Mouse (Mus musculus) forebrain, embryonic 16.5 days (tissue): ENCODE data around the gene Tnip2. TPM values are rescaled to one million over a fixed set of nuclear protein-coding genes. Genes with fewer than 3 reads are reported as not detected.

Experiments
- ATAC-seq: fragments of 200-750 bp; cut with Nextera tagmentation; 2 replicates; pipeline ENCODE4 v1.8.0; 2017; ENCODE audit warnings: mild to moderate bottlenecking, moderate library complexity
- H3K27ac ChIP-seq: fragments of 300-500 bp; sonication (generic); 2 replicates; pipeline ENCODE4 v1.5.1; 2014; ENCODE audit warnings: low read length, control low read depth
- H3K27me3 ChIP-seq: fragments of 300-500 bp; sonication (generic); replicated peaks from 2 replicates; pipeline ENCODE4 v1.6.1; 2014; ENCODE audit warnings: low read length; ENCODE audit not compliant: control insufficient read depth, insufficient read depth
- H3K36me3 ChIP-seq: fragments of 300-500 bp; sonication (generic); 2 replicates; pipeline ENCODE4 v1.6.1; 2014; ENCODE audit not compliant: control insufficient read depth, insufficient read depth
- H3K4me1 ChIP-seq: fragments of 300-500 bp; sonication (generic); replicated peaks from 2 replicates; pipeline ENCODE4 v1.6.1; 2014; ENCODE audit warnings: low read length; ENCODE audit not compliant: control insufficient read depth, insufficient read depth
- H3K4me2 ChIP-seq: fragments of 300-500 bp; sonication (generic); 2 replicates; pipeline ENCODE4 v1.6.1; 2014; ENCODE audit warnings: mild to moderate bottlenecking, low read length, control low read depth
- H3K4me3 ChIP-seq: fragments of 300-500 bp; sonication (generic); replicated peaks from 2 replicates; pipeline ENCODE4 v1.5.1; 2014; ENCODE audit warnings: mild to moderate bottlenecking, low read length, control low read depth
- H3K9ac ChIP-seq: fragments of 300-500 bp; sonication (generic); replicated peaks from 2 replicates; pipeline ENCODE4 v1.6.1; 2014; ENCODE audit warnings: low read depth, low read length, control low read depth
- H3K9me3 ChIP-seq: fragments of 300-500 bp; sonication (generic); 2 replicates; pipeline ENCODE4 v1.6.1; 2016; ENCODE audit warnings: low read length; ENCODE audit not compliant: control insufficient read depth
- WGBS: fragments of 180-500 bp; shearing (Covaris S2); extraction: QIAGEN DNeasy Blood & Tissue Kit; methylation state at CpG from one replicate; pipeline ENCODE4 v1.1.7; 2014; 5-methylcytosine and 5-hydroxymethylcytosine counted together
- polyA plus RNA-seq: library from polyadenylated mRNA; unstranded; fragments of >200 nt; fragmentation: Nextera tagmentation; extraction: Ambion mirVana; gene quantifications from 2 replicates; pipeline ENCODE4 v1.2.1, GENCODE M21; 2015

Tnip2 gene
- polyA plus RNA-seq, 1 experiment from 2014 or later, result 8.7 TPM

DNA sequence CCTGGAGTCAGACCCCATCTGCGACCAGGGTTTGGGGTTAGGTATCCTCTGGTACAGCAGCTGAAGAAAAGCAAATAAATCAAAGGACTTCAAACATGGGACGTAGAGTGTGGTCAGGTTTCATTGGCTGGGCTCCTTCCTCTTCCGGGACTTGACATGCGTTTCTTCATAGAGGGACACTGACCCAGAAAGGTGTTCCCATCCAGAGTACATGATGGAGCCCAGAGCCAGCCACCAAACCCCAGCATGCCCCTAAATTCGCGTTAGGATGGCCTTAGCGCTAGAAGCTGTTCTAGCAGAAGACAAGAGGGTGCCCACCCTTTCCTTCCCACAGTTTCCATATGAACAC is 401 bp upstream of the Tnip2 start:
- no peaks in the 10 kb centered on the region for H3K36me3 ChIP-seq
- peak; percentile 14; the same call in 1 of the 2 replicates for ATAC-seq
- peak overlapping the region; percentile 29; the same call in 1 of the 2 replicates for H3K9ac ChIP-seq
- H3K27ac ChIP-seq, result no peak overlapping the region
- peaks cover 13% of the 10 kb centered on the region; the same call in 1 of the 2 replicates for H3K4me1 ChIP-seq
- WGBS, result 27% methylated on average over 7 of the region's 7 CpGs
- H3K27me3 ChIP-seq, result no peaks in the 10 kb centered on the region; the same call in 1 of the 2 replicates
- peak overlapping the region; percentile 65 for H3K4me3 ChIP-seq
- no peaks in the 10 kb centered on the region for H3K9me3 ChIP-seq
- peak overlapping the region; percentile 97 for H3K4me2 ChIP-seq

DNA sequence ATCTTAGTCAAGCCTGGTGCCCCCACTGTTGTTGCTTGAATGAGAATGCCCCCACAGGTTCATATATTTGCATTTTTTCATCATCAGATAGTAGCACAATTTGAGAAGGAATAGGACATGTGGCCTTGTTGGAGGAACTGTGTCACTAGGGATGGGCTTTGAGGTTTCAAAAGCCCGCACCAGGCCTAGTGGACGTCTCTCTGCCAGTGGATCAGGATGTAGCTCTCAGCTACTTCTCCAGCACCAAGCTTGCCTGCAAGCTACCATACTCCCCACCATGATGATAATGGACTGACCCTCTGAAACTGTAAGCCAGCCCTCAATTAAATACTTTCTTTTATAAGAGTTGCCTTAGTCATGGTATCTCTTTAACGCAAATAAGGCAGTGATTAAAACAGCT is 1.3 kb downstream of the Tnip2 start:
- ATAC-seq, result no peak
- no peak overlapping the region for H3K4me3 ChIP-seq
- H3K36me3 ChIP-seq, result no peaks in the 10 kb centered on the region
- no peak overlapping the region for H3K4me2 ChIP-seq
- no peaks in the 10 kb centered on the region for H3K9me3 ChIP-seq
- H3K9ac ChIP-seq, result no peak overlapping the region
- no peak overlapping the region for H3K27ac ChIP-seq
- peaks cover 13% of the 10 kb centered on the region; the same call in 1 of the 2 replicates for H3K4me1 ChIP-seq
- H3K27me3 ChIP-seq, result no peaks in the 10 kb centered on the region; the same call in 1 of the 2 replicates
- WGBS, result 88% methylated on average over 3 of the region's 3 CpGs

DNA sequence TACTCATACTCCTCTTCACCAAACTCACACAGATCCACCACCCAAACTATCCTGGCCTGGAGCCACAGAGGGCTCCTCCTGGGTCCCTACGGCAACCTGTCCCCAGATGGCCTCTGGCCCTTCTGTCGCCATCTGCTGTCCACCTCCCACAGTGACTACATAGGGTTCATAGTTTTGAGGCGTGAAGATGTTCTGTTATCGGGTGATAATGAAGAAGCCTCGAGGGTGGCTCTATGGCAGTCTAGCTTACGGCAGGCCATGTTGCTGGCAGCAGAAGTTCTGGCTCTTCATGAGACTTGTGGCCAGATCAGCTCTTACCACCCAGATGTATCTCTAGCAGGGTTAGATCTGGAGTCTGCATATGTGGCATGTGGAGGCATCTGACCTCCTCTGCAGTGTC is 11.0 kb downstream of the Tnip2 start:
- no peak for ATAC-seq
- Histone ChIP-seq H3K36me3 (no peaks in the 10 kb centered on the region), H3K4me1 (no peaks in the 10 kb centered on the region), H3K9me3 (no peaks in the 10 kb centered on the region), H3K4me2 (no peak overlapping the region), H3K27ac (no peak overlapping the region), H3K9ac (no peak overlapping the region), H3K4me3 (no peak overlapping the region), H3K27me3 (no peaks in the 10 kb centered on the region)
- 81% methylated on average over 6 of the region's 6 CpGs for WGBS

DNA sequence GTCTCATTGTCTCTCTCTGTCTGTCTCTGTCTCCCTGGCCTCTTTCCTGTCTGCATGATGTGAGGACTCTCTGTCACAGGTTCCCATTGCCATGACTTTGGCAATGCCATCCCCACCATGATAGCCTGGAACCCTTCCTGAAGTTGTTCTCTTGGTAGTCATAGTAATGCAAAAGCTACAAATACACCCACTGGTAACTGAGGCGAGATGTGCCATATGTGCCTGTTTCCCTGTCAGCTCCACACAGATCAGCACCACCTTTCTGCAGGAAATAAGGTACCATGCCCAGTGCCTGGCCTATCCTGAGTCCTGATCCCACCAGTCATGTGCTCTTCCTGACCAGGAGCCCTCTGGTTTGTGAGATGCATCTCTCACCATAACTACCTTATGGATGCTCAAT is 11.4 kb downstream of the Tnip2 start:
- no peaks in the 10 kb centered on the region for H3K27me3 ChIP-seq
- H3K4me3 ChIP-seq, result no peak overlapping the region
- no peaks in the 10 kb centered on the region for H3K9me3 ChIP-seq
- no peak overlapping the region for H3K4me2 ChIP-seq
- H3K9ac ChIP-seq, result no peak overlapping the region
- H3K4me1 ChIP-seq, result no peaks in the 10 kb centered on the region
- WGBS, result 84% methylated on average over 1 of the region's 1 CpGs
- no peak for ATAC-seq
- no peak overlapping the region for H3K27ac ChIP-seq
- no peaks in the 10 kb centered on the region for H3K36me3 ChIP-seq

DNA sequence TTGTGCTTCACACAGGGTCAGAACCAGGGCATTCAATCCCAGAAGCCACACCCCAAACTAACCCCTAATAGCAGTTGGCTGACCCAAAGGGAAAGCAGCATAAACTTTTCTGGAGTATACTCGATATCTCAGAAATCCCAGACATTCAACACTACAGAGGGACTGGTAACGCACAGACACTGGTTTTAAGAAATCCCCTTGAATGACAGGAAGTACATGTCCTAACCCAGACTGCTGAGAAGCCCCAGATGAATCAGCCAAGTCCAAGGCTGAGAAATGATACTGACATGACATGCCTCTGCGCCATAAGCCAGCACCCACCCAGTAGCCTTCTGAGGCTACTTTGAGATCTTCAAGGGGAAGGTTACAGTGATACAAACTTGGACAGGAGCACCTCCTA is 12.2 kb downstream of the Tnip2 start:
- Histone ChIP-seq H3K27ac (no peak overlapping the region), H3K36me3 (no peaks in the 10 kb centered on the region), H3K4me2 (no peak overlapping the region), H3K4me3 (no peak overlapping the region), H3K9ac (no peak overlapping the region), H3K27me3 (no peaks in the 10 kb centered on the region), H3K9me3 (no peaks in the 10 kb centered on the region), H3K4me1 (no peaks in the 10 kb centered on the region)
- 91% methylated on average over 3 of the region's 3 CpGs for WGBS
- no peak for ATAC-seq

DNA sequence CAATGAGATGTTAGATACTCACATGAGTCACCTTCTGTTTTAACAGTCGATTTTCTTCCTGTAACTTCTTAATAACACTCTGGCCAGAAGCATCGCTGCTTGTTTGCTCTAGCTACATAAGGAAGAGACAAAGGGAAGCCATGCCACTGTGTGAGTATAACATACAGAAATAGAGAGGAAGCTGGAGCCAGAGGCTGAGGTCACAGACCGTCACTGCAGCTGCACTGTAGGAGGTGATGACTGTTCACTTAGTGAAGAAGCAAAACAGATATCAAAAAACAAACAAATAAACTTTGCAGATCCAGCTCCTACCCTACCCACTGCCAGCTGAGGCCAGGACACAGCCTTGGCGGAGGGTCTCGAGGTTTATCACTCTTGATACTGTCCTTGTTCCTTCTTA is 12.9 kb downstream of the Tnip2 start:
- no peak overlapping the region for H3K27ac ChIP-seq
- H3K4me1 ChIP-seq, result no peaks in the 10 kb centered on the region
- WGBS, result 84% methylated on average over 5 of the region's 5 CpGs
- no peak overlapping the region for H3K9ac ChIP-seq
- no peak overlapping the region for H3K4me2 ChIP-seq
- H3K27me3 ChIP-seq, result no peaks in the 10 kb centered on the region
- no peak overlapping the region for H3K4me3 ChIP-seq
- ATAC-seq, result no peak
- H3K36me3 ChIP-seq, result no peaks in the 10 kb centered on the region
- no peaks in the 10 kb centered on the region for H3K9me3 ChIP-seq

DNA sequence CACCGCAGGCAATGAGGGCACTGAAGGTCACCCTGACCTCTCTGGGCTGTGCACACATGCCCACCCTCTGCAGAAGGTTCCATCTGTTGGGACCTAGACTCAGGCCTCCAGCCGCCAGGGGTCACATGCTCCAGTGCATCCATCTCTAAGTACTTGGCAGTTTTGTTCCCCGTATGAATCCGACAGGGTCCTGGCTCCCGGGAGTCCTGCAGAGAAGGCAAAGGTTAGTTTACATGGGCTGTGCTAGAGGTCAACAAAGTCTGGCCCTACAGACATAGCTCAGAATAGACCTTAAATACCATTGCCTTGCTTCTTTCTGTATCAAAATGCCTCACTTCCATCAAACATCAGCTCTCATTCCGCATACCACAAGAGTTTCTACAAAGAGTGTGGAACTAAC is 17.0 kb downstream of the Tnip2 start:
- WGBS, result 88% methylated on average over 6 of the region's 6 CpGs
- H3K36me3 ChIP-seq, result no peaks in the 10 kb centered on the region
- no peak for ATAC-seq

DNA sequence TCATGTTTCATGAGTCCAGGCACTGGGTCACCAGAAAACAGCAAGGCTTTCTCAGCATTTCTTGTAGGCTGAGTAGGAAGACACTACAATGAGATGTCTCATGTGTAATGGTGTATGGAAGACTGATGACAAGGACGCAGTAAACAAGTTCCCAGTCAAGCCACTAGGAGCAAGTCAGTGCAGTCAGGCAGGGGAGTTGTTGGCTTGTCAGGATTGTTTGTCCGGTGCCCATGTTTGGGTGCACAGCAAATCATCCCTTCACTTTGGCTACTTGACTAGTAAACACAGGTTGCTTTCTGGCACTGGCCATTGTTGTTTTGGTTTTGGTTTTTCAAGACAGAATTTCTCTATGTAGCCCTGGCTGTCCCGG is 24.4 kb downstream of the Tnip2 start:
- H3K4me3 ChIP-seq, result no peak overlapping the region
- 91% methylated on average over 3 of the region's 3 CpGs for WGBS
- ATAC-seq, result no peak
- no peak overlapping the region for H3K27ac ChIP-seq
- H3K4me2 ChIP-seq, result no peak overlapping the region
- peaks cover 15% of the 10 kb centered on the region for H3K36me3 ChIP-seq
- no peaks in the 10 kb centered on the region for H3K9me3 ChIP-seq
- no peak overlapping the region for H3K9ac ChIP-seq
- H3K27me3 ChIP-seq, result no peaks in the 10 kb centered on the region
- peaks cover 3% of the 10 kb centered on the region; the same call in 1 of the 2 replicates for H3K4me1 ChIP-seq

More for the DNA sequence above, 17.0 kb downstream of the Tnip2 start:
- Histone ChIP-seq H3K27me3 (no peaks in the 10 kb centered on the region), H3K27ac (no peak overlapping the region), H3K4me2 (no peak overlapping the region), H3K4me3 (no peak overlapping the region), H3K9ac (no peak overlapping the region), H3K4me1 (no peaks in the 10 kb centered on the region), H3K9me3 (no peaks in the 10 kb centered on the region)

DNA sequence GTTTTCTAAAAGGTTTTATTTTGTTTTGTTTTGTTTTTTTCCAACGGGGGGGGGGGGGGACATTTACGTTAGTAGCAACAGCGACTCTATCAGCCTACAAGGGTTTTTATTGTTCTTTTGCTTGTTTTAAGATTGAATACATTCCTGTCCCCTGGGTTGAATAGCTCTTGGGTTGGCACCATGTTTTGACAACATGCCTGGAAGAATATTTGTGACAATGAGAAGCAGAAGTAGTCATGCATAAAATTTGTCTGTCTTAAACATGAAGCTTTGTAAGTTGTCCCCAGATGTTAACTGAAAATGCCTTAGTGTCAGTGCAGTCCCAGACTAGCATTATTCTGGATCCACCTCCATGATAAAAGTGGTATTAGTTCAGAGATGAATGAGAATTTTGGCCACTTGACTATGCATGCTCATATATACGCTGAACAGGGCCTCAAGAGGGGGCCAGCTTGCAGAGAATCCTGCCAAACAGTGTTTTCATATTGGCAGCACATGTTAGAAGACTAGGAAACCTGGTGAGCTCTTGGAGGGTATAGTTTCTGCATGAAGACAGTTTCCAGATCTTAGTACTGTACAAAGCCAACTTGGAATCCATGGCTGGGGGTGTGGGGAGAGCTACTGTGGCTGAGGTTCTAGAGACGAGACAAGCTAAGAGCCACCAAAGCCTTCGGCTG is 24.9 kb downstream of the Tnip2 start:
- Histone ChIP-seq H3K4me2 (no peak overlapping the region), H3K36me3 (peaks cover 15% of the 10 kb centered on the region), H3K27ac (no peak overlapping the region), H3K4me1 (peaks cover 3% of the 10 kb centered on the region; the same call in 1 of the 2 replicates), H3K9me3 (no peaks in the 10 kb centered on the region), H3K9ac (no peak overlapping the region), H3K4me3 (no peak overlapping the region), H3K27me3 (no peaks in the 10 kb centered on the region)
- WGBS, result 63% methylated on average over 6 of the region's 6 CpGs
- peak; percentile 49; the same call in 1 of the 2 replicates for ATAC-seq
